Mouse (Mus musculus) myocyte (in vitro differentiated cells): ENCODE results near the gene Cpsf4l.

ENCODE experiments used
- CEBPB ChIP-seq: IDR thresholded peaks from 2 replicates; pipeline ENCODE4 v1.6.1; 2011; ENCODE audit warnings: mild to moderate bottlenecking, moderate library complexity; ENCODE audit not compliant: poor library complexity, insufficient read depth, severe bottlenecking
- E2F4 ChIP-seq: IDR thresholded peaks from one replicate; pipeline ENCODE4 v1.6.1; 2011; ENCODE audit warnings: mild to moderate bottlenecking, control low read depth, moderate library complexity; ENCODE audit not compliant: insufficient read depth
- MAX ChIP-seq: IDR thresholded peaks from one replicate; pipeline ENCODE4 v1.6.1; 2011; ENCODE audit warnings: low read depth, mild to moderate bottlenecking, control low read depth
- MYOG ChIP-seq, 3 experiments: IDR thresholded peaks; one replicate each; pipeline ENCODE4 v1.6.1; 2011; ENCODE audit warnings: control low read depth in 2 of 3, low read depth in 2 of 3, mild to moderate bottlenecking in 2 of 3; ENCODE audit not compliant: insufficient read length in 2 of 3, control insufficient read depth in 1 of 3, insufficient read depth in 1 of 3
- POLR2A ChIP-seq: IDR thresholded peaks from one replicate; pipeline ENCODE4 v1.6.1; 2011; ENCODE audit warnings: low read depth, mild to moderate bottlenecking, control low read depth, moderate library complexity; ENCODE audit not compliant: insufficient read length
- POLR2AphosphoS2 ChIP-seq: IDR thresholded peaks from one replicate; pipeline ENCODE4 v1.6.1; 2011; ENCODE audit warnings: low read depth, control low read depth; ENCODE audit not compliant: insufficient read length
- TCF12 ChIP-seq: IDR thresholded peaks from one replicate; pipeline ENCODE4 v1.6.1; 2011; ENCODE audit warnings: mild to moderate bottlenecking, control low read depth; ENCODE audit not compliant: poor library complexity, insufficient read depth, severe bottlenecking
- TCF3 ChIP-seq: IDR thresholded peaks from one replicate; pipeline ENCODE4 v1.6.1; 2011; ENCODE audit warnings: low read depth, control low read depth; ENCODE audit not compliant: insufficient read length
- USF1 ChIP-seq: IDR thresholded peaks from one replicate; pipeline ENCODE4 v1.6.1; 2011; ENCODE audit warnings: low read depth, mild to moderate bottlenecking, control low read depth, moderate library complexity

- TF ChIP-seq USF1 (no peak), CEBPB (no peak), POLR2A (no peak), POLR2AphosphoS2 (no peak), TCF12 (no peak), MAX (no peak), E2F4 (no peak), MYOG (IDR thresholded peaks at IDR 0.05; ENCODE audit: control insufficient read depth in 1 of 3, insufficient read depth in 1 of 3, insufficient read length in 2 of 3, low read depth in 2 of 3) (no peak), TCF3 (no peak)
Observed at GRCm38 (mm10) chr11:113730879-113731278, 21.1 kb upstream of the Cpsf4l start.
